Mouse (Mus musculus) B cell, adult 2 months (primary cell): Measurements from ENCODE around the gene Polg2.
A peak's percentile ranks its signal among the peaks of the same experiment; 100 is the strongest.
"Not testable (repeated sequence)": the region's sequence is repeated elsewhere in the genome, so short reads cannot be mapped to it uniquely, and the experiment has no call there.

Experiments
- DNase-seq, 2 experiments: peaks; one replicate each; pipeline ENCODE4 v3.0.0; 2022

The Polg2 gene

GRCm38 (mm10) chr11:106760511-106760910 is 18.8 kb downstream of the Polg2 start:
- DNase-seq, result no peak

GRCm38 (mm10) chr11:106759028-106759427 is 20.3 kb downstream of the Polg2 start:
- DNase-seq, result peak; percentile 61 to 64

GRCm38 (mm10) chr11:106755583-106755982 is 23.8 kb downstream of the Polg2 start:
- DNase-seq, result no peak

- no peak for DNase-seq
These were observed 26.0 kb downstream of the Polg2 start for GRCm38 (mm10) chr11:106753314-106753713.

- peak; percentile 69 to 72 for DNase-seq
These were observed 27.2 kb downstream of the Polg2 start for GRCm38 (mm10) chr11:106752103-106752502.

GRCm38 (mm10) chr11:106751039-106752018 is 28.0 kb downstream of the Polg2 start, which contains the start of gene Milr1:
TSS of gene Milr1 (plus strand) at chr11:106751226.
- DNase-seq, result peak; percentile 51 to 61

- DNase-seq, result peak; percentile 63 to 65
These were observed 29.1 kb downstream of the Polg2 start, which contains the start of gene Pecam1 for GRCm38 (mm10) chr11:106750121-106750751. TSS of gene Pecam1 (minus strand) at chr11:106750628.

- DNase-seq, result not testable (repeated sequence)
These were observed 29.7 kb downstream of the Polg2 start for GRCm38 (mm10) chr11:106749557-106750120.

GRCm38 (mm10) chr11:106744949-106745348 is 34.4 kb downstream of the Polg2 start:
- peak; percentile 32 to 51 for DNase-seq

GRCm38 (mm10) chr11:106742388-106742841 is 36.9 kb downstream of the Polg2 start:
- no peak for DNase-seq

- no peak for DNase-seq
These were observed 37.5 kb downstream of the Polg2 start for GRCm38 (mm10) chr11:106741826-106742225.

- no peak for DNase-seq
These were observed 38.1 kb downstream of the Polg2 start for GRCm38 (mm10) chr11:106741232-106741631.

GRCm38 (mm10) chr11:106740724-106741123 is 38.6 kb downstream of the Polg2 start:
- DNase-seq, result not testable (repeated sequence)

GRCm38 (mm10) chr11:106739116-106739515 is 40.2 kb downstream of the Polg2 start:
- DNase-seq, result no peak

GRCm38 (mm10) chr11:106737178-106737621 is 42.1 kb downstream of the Polg2 start:
- no peak for DNase-seq

- DNase-seq, result no peak
These were observed 42.7 kb downstream of the Polg2 start for GRCm38 (mm10) chr11:106736614-106737013.

- no peak for DNase-seq
These were observed 48.6 kb downstream of the Polg2 start for GRCm38 (mm10) chr11:106730714-106731113.

GRCm38 (mm10) chr11:106729656-106730055 is 49.7 kb downstream of the Polg2 start:
- no peak for DNase-seq

GRCm38 (mm10) chr11:106728402-106729366 is 50.7 kb downstream of the Polg2 start:
- no peak for DNase-seq

GRCm38 (mm10) chr11:106727967-106728366 is 51.4 kb downstream of the Polg2 start:
- no peak for DNase-seq

- DNase-seq, result not testable (repeated sequence)
These were observed 54.5 kb downstream of the Polg2 start for GRCm38 (mm10) chr11:106724916-106725235.
